Mouse (Mus musculus): ENCODE measurements around the gene Reg4.

GRCm38 (mm10) chr3:98258723-98259122, 36.8 kb downstream of the Reg4 start:
- TF ChIP-seq CTCF (IDR thresholded peaks at IDR 0.05; ENCODE audit: low read depth) (no peak), EP300 (IDR thresholded peaks at IDR 0.05; ENCODE audit: low read depth) (no peak)
